Mouse (Mus musculus) cortical plate, adult 2 months (tissue): ENCODE measurements around the gene Shd. TPM values are rescaled to one million over a fixed set of nuclear protein-coding genes. Genes with fewer than 3 reads are reported as not detected.
"Not testable (repeated sequence)": the region's sequence is repeated elsewhere in the genome, so short reads cannot be mapped to it uniquely, and the experiment has no call there.

Source experiments
- H3K27ac ChIP-seq: fragments of 200-500 bp; 2 replicates; pipeline ENCODE4 v1.5.1; 2012; ENCODE audit warnings: low read length, control low read depth, inconsistent platforms; ENCODE audit not compliant: insufficient read depth
- H3K4me1 ChIP-seq: fragments of 200-500 bp; 2 replicates; pipeline ENCODE4 v1.6.1; 2011; ENCODE audit warnings: low read length; ENCODE audit not compliant: control insufficient read depth, insufficient read depth
- H3K4me3 ChIP-seq: fragments of 200-500 bp; 2 replicates; pipeline ENCODE4 v1.5.1; 2011; ENCODE audit warnings: mild to moderate bottlenecking, low read length, control low read depth; ENCODE audit not compliant: insufficient read depth
- CTCF ChIP-seq: fragments of 200-500 bp; IDR thresholded peaks from 2 replicates; pipeline ENCODE4 v1.5.1; 2011; ENCODE audit warnings: mild to moderate bottlenecking, control low read depth, low read length; ENCODE audit not compliant: insufficient read depth; ENCODE audit errors: extremely low read depth
- POLR2A ChIP-seq: fragments of 200-500 bp; IDR thresholded peaks from 2 replicates; pipeline ENCODE4 v1.6.1; 2011; ENCODE audit warnings: mild to moderate bottlenecking, low read length, control low read depth; ENCODE audit not compliant: insufficient read depth; ENCODE audit errors: extremely low read depth
- polyA plus RNA-seq: library from polyadenylated mRNA; depleted of rRNA; stranded (reverse); fragments of >200 nt; gene quantifications from 2 replicates; pipeline ENCODE4 v1.2.3, GENCODE M21; 2012; rRNA removed

The Shd gene
- 74.8 and 83.5 TPM in 2 replicates for polyA plus RNA-seq

- H3K4me1 ChIP-seq: peaks cover 5% of the 10 kb centered on the region
- no peak within 1 kb of the TSS for H3K27ac ChIP-seq
- TF ChIP-seq CTCF (no peak), POLR2A (no peak)
- H3K4me3 ChIP-seq: peak within 1 kb of the TSS; percentile 44
Measured at GRCm38 (mm10) chr17:55969966-55970891, at the start of gene Shd. TSS of gene Shd (plus strand) at chr17:55970467.

GRCm38 (mm10) chr17:55931553-55932502 is 38.4 kb upstream of the Shd start:
- Histone ChIP-seq H3K4me3 (peak overlapping the region; percentile 78), H3K4me1 (no peaks in the 10 kb centered on the region; the same call in 1 of the 2 replicates), H3K27ac (peak overlapping the region; percentile 76)
- TF ChIP-seq CTCF (no peak), POLR2A (peak; percentile 49; the same call in 1 of the 2 replicates)

- H3K4me3 ChIP-seq: peak overlapping the region; percentile 78; the same call in 1 of the 2 replicates
- TF ChIP-seq CTCF (no peak), POLR2A (no peak)
- H3K27ac ChIP-seq: peak overlapping the region; percentile 74; the same call in 1 of the 2 replicates
- H3K4me1 ChIP-seq: no peaks in the 10 kb centered on the region; the same call in 1 of the 2 replicates
Measured at GRCm38 (mm10) chr17:55932635-55933034, 37.6 kb upstream of the Shd start.

GRCm38 (mm10) chr17:55933191-55933590 is 37.1 kb upstream of the Shd start:
- Histone ChIP-seq H3K4me1 (no peaks in the 10 kb centered on the region; the same call in 1 of the 2 replicates), H3K4me3 (no peak overlapping the region), H3K27ac (no peak overlapping the region)
- TF ChIP-seq POLR2A (no peak), CTCF (no peak)

- peak overlapping the region; percentile 62 for H3K4me3 ChIP-seq
- not testable (repeated sequence) for H3K4me1 ChIP-seq
- peak overlapping the region; percentile 66 for H3K27ac ChIP-seq
Measured at GRCm38 (mm10) chr17:55944387-55944865, 25.8 kb upstream of the Shd start.

- TF ChIP-seq POLR2A: peak; percentile 87
Measured at GRCm38 (mm10) chr17:55944866-55945682, 25.2 kb upstream of the Shd start.

GRCm38 (mm10) chr17:55945696-55946095 is 24.6 kb upstream of the Shd start:
- peak overlapping the region; percentile 62 for H3K4me3 ChIP-seq
- H3K27ac ChIP-seq: peak overlapping the region; percentile 66; the same call in 1 of the 2 replicates
- TF ChIP-seq CTCF (no peak), POLR2A (no peak)
- H3K4me1 ChIP-seq: no peaks in the 10 kb centered on the region

More at GRCm38 (mm10) chr17:55944866-55945682, 25.2 kb upstream of the Shd start:
- H3K4me1 ChIP-seq: not testable (repeated sequence)
- H3K4me3 ChIP-seq: peak overlapping the region; percentile 62
- peak overlapping the region; percentile 66 for H3K27ac ChIP-seq

GRCm38 (mm10) chr17:55948647-55949046 is 21.6 kb upstream of the Shd start:
- TF ChIP-seq POLR2A: no peak
- no peak for TF ChIP-seq CTCF
- no peaks in the 10 kb centered on the region for H3K4me1 ChIP-seq
- no peak overlapping the region for H3K27ac ChIP-seq

More at GRCm38 (mm10) chr17:55948647-55949046, 21.6 kb upstream of the Shd start:
- H3K4me3 ChIP-seq: no peak overlapping the region
